Mouse (Mus musculus): ENCODE data around the gene Kdm5d.

Gene Kdm5d

DNA sequence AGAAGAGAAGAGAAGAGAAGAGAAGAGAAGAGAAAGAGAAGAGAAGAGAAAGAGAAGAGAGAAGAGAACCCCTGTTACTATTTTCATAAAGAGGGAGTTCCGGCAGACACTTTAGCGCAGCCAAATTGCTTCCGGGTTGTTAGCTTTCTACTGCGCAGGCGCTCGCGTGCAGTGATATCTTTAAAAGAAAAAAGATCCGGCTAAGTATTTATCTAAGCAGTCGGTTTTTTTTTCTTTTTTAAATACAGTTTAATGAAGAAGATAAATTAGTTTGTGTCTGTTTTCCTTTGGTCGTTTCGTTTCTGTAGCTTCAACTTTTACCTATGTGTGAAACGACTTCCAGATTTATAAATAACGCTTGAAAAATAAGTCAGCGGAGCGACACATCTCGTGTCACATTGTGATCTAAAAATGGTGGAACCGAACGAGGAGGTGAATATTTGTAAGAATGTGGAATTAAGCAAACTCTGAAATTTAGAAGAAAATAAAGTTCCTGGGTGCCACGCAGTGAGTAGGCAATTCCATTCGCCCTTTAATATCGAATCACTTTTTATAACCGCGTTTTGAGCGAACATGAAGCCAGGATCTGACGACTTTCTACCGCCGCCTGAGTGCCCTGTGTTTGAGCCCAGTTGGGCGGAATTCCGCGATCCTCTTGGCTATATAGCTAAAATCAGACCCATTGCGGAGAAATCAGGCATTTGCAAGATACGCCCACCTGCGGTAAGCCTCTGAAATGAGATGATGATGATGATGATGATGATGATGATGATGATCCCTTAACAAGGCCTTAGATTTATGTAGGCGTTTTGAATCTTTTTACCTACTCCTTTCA lies at the start of gene Kdm5d:
Kdm5d (plus strand) TSS at position 396 of the 835 bp plus-strand sequence.
- peak in 1 of 2 experiments; percentile 38 for DNase-seq (ENCODE audit: inconsistent age in 2 of 2, low spot score in 1 of 2)

DNA sequence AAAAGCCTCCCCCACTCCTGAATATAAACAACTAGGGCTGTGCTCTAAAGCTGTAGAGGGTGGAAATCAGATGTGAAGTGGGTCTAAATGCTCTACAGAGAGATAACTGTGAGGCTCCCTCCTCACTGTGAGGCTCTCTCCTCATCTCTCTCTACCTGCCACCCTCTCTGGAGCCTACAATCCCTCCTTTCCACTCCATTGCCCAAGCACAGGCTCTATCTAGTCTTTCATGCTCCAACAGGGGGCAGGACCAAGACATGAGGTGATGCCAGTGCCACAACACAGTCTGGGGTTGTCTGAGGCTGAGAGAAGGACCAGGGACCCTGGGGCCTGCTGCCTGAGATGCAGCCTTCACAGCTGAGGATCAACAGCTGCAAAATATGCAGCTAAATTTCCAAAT lies 25.2 kb upstream of the Kdm5d start:
- DNase-seq (ENCODE audit: inconsistent age in 2 of 2, low spot score in 1 of 2) = no peak

DNA sequence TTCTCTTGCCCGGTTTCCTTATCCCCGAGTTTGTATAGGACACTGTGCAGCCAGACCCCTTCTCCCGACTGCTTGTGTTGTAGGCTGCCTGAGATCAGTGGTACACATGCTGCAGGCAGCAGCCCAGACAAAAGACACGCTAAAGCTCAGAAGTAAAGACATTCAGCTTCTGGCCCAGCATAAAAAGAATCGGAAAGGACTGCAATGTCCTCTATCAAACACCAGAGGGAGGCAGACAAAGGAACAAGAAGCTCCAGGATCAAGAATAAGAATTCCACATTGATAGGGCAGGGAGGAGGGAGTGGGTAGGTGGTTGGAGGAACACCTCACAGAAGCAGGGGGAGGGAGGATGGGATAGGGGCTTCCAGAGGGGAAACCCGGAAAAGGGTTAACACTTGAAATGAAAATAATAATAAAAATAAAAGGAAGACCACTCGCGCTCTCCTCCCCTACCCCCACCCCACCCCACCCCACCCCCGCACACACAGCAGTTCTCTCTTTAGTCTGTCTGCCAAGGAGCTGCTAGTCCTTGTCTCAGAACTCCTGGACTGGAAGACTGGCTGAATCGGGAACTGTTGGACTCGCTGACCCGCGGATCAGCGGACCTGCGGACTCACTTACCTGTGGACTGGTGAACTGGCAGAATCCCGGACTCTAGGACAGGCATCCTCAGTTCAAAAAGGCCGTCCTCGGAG lies 24.6 kb upstream of the Kdm5d start:
- DNase-seq (ENCODE audit: inconsistent age in 2 of 2, low spot score in 1 of 2) = no peak

Data from adrenal gland, adult (tissue).